Mouse (Mus musculus) liver, embryonic 14.5 days (tissue): Measurements from ENCODE around the gene Myl4.

Experiments
- CTCF ChIP-seq: IDR thresholded peaks from 2 replicates; pipeline ENCODE4 v1.5.1; 2016; ENCODE audit warnings: antibody characterized with exemption, low read depth, control low read depth
- EP300 ChIP-seq: IDR thresholded peaks from 2 replicates; pipeline ENCODE4 v1.6.1; 2016; ENCODE audit warnings: antibody characterized with exemption, low read depth

- peak; percentile 31 for TF ChIP-seq CTCF
- no peak for TF ChIP-seq EP300
These were observed 35.0 kb downstream of the Myl4 start for GRCm38 (mm10) chr11:104585495-104585894.
